10 mouse cellular contexts compared by ENCODE assay signal in the genomic region with DNA sequence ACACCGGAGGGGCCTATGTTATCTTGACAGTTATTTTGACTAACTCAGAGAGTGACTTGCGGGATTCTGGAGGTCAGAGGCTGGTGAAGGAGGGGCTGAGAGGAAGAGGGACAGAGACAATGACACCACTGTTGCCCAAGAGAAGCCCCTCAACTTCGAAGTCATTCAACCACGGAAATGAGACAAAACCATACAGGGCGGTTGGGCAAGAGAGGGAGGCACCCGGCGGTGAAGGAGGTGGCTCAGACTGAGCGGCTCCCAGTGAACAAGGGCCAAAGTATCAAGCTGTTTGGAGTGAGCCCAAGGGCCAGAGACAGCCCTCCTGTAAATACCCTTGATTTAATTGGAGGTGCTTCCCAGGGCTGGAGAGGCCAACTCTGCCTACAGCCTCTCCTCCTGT. TPM values are rescaled to one million over a fixed set of nuclear protein-coding genes. Genes with fewer than 3 reads are reported as not detected.
DNase-seq lines count a peak whose midpoint lies in the region; ATAC-seq lines count a peak whose summit lies in the region.
"Had no signal": no experiment of that assay in that cellular context is flagged by ENCODE, and none has a peak within 500 bp of the region (broad histone marks: within the 10 kb centered on the region; RNA-seq: fewer than 3 reads in every experiment).

No protein-coding gene starts in this region.

- DNase-seq in 416B (ENCODE audit: low read depth): peak; percentile 100
- peak; percentile 80 to 87 for DNase-seq in kidney, postnatal 36 days
- DNase-seq in lung, postnatal 36 days: peak; percentile 73
- no peak for DNase-seq in left cerebral cortex, adult 18-20 months (ENCODE audit: low spot score in 2 of 2)
- DNase-seq in frontal cortex, postnatal 10 days (ENCODE audit: low spot score in 2 of 2): no peak
- no peak for DNase-seq in left cerebral cortex, adult 11 months (ENCODE audit: low spot score)
- DNase-seq: cerebellum, adult 8-10 months; right cerebral cortex, adult 18-20 months; thymus, postnatal 4 days had no signal

- peak; percentile 91 for ATAC-seq in common myeloid progenitor, adult 5-6 weeks (replicated peaks; ENCODE audit: low read depth, poor library complexity, severe bottlenecking)

RNA-seq across cellular contexts. Expression of a gene that starts 13.3 kb away (rescaled TPM):
- 362 and 430 TPM in 2 replicates for total RNA-seq in common myeloid progenitor, adult 5-6 weeks (2017)
- 10 to 100 TPM; 74.4 to 78.9 TPM for total RNA-seq in left cerebral cortex, adult 18-20 months (2021)

Comparison
In these comparisons a context has a peak if more than half of its experiments do, and no peak if none do; other contexts are left out.
1. DNase-seq: peak in 416B (single experiment), kidney, postnatal 36 days (2 of 2) and lung, postnatal 36 days (single experiment); none in left cerebral cortex, adult 18-20 months (0 of 2), frontal cortex, postnatal 10 days (0 of 2) and left cerebral cortex, adult 11 months (single experiment).